Mouse (Mus musculus) liver, adult 2 months (tissue): Measurements from ENCODE around the gene Fam102a. TPM values are rescaled to one million over a fixed set of nuclear protein-coding genes. Genes with fewer than 3 reads are reported as not detected.
"Not testable (repeated sequence)": the region's sequence is repeated elsewhere in the genome, so short reads cannot be mapped to it uniquely, and the experiment has no call there.

Source experiments
- DNase-seq: peaks from one replicate; pipeline ENCODE4 v3.0.0-alpha.2; 2011; ENCODE audit warnings: low read depth, low spot score; ENCODE audit errors: extremely low read depth
- H3K27ac ChIP-seq: fragments of 200-500 bp; replicated peaks from 2 replicates; pipeline ENCODE4 v1.5.1; 2012; ENCODE audit warnings: low read depth, mild to moderate bottlenecking, control low read depth, inconsistent platforms, low read length; ENCODE audit not compliant: insufficient read depth
- H3K27me3 ChIP-seq: fragments of 200-500 bp; 2 replicates; pipeline ENCODE4 v1.6.1; 2012; ENCODE audit warnings: mild to moderate bottlenecking, moderate library complexity, low read length, inconsistent platforms; ENCODE audit not compliant: control insufficient read depth, insufficient read depth
- H3K36me3 ChIP-seq: fragments of 200-500 bp; 2 replicates; pipeline ENCODE4 v1.6.1; 2012; ENCODE audit warnings: low read length, inconsistent platforms; ENCODE audit not compliant: control insufficient read depth, insufficient read depth
- H3K4me1 ChIP-seq: fragments of 200-500 bp; 2 replicates; pipeline ENCODE4 v1.6.1; 2011; ENCODE audit warnings: low read length; ENCODE audit not compliant: control insufficient read depth, insufficient read depth
- H3K4me3 ChIP-seq: fragments of 200-500 bp; 2 replicates; pipeline ENCODE4 v1.5.1; 2011; ENCODE audit warnings: low read depth, mild to moderate bottlenecking, control low read depth, low read length, moderate library complexity; ENCODE audit not compliant: insufficient read depth
- H3K79me2 ChIP-seq: fragments of 200-500 bp; 2 replicates; pipeline ENCODE4 v1.6.1; 2012; ENCODE audit warnings: inconsistent platforms, mild to moderate bottlenecking, low read length, moderate library complexity; ENCODE audit not compliant: control insufficient read depth, insufficient read depth
- H3K9ac ChIP-seq: fragments of 200-500 bp; 2 replicates; pipeline ENCODE4 v1.6.1; 2012; ENCODE audit warnings: low read depth, mild to moderate bottlenecking, control low read depth, inconsistent platforms, low read length
- CTCF ChIP-seq: fragments of 200-500 bp; IDR thresholded peaks from 2 replicates; pipeline ENCODE4 v1.5.1; 2011; ENCODE audit warnings: low read depth, low read length, control low read depth
- POLR2A ChIP-seq: fragments of 200-500 bp; IDR thresholded peaks from 2 replicates; pipeline ENCODE4 v1.6.1; 2011; ENCODE audit warnings: low read length, control low read depth; ENCODE audit not compliant: insufficient read depth; ENCODE audit errors: extremely low read depth
- whole genome bisulfite sequencing: fragments of 180-500 bp; shearing (Covaris S2); methylation state at CpG from one replicate; pipeline ENCODE4 v1.1.7; 2018; 5-methylcytosine and 5-hydroxymethylcytosine counted together
- polyA plus RNA-seq: library from polyadenylated mRNA; depleted of rRNA; stranded (reverse); fragments of >200 nt; gene quantifications from 2 replicates; pipeline ENCODE4 v1.2.3, GENCODE M21; 2012; rRNA removed
- total RNA-seq: library from RNA; depleted of rRNA; stranded (reverse); fragments of >200 nt; gene quantifications from 2 replicates; pipeline ENCODE4 v1.2.3, GENCODE M21; 2014; rRNA removed

Gene Fam102a
- total RNA-seq (7.0 and 7.2 TPM in 2 replicates), polyA plus RNA-seq (10.5 and 11.0 TPM in 2 replicates)

DNA sequence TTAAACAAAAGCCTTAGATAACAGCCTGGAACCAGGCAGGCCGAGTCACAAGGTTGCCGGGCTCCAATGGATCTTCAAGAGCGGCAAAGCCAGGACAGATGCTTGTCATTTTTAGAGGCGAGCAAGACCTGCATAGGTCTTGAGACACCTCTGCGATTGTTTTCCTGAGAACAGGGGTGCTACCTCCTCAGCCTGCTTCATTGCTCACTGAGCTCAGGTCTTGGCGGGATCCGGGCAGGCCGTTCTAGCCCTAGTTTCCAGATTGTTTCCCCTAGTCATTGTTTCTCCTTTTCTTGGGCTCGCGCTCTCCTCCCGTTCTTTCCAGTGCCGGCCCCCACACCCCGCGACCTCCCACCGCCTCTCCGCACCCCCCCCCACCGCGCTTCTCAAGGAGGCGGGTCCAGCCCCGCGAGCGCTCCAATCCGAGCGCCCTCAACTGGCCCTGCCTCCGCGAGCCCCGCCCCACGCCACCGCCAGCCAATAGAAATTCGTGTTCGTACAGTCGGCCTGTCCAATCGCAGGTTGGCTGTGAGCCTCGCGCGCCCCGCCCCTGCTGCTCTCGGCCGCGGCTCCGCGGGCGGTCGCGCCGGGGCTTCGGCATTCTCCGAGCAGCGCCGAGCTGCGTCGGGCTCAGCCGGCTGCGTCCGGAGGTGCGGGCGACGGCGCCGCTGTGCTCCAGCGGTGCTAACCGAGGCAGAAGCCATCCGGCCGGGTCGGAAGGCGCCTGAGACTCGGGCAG lies at the start of gene Fam102a:
Gene Fam102a (plus strand): TSS at position 600 of the 739 bp plus-strand sequence.
- peak; percentile 75 for DNase-seq
- no peaks in the 10 kb centered on the region for H3K27me3 ChIP-seq
- H3K9ac ChIP-seq: peak within 1 kb of the TSS; percentile 96
- TF ChIP-seq CTCF (no peak), POLR2A (peak; percentile 93)
- peak within 1 kb of the TSS; percentile 87 for H3K4me3 ChIP-seq
- H3K27ac ChIP-seq: peak within 1 kb of the TSS; percentile 94
- under 1% methylated on average over 67 of the region's 67 CpGs for WGBS
- peaks cover 21% of the 10 kb centered on the region; the same call in 1 of the 2 replicates for H3K79me2 ChIP-seq
- H3K4me1 ChIP-seq: peaks cover 13% of the 10 kb centered on the region
- H3K36me3 ChIP-seq: no peaks in the 10 kb centered on the region

DNA sequence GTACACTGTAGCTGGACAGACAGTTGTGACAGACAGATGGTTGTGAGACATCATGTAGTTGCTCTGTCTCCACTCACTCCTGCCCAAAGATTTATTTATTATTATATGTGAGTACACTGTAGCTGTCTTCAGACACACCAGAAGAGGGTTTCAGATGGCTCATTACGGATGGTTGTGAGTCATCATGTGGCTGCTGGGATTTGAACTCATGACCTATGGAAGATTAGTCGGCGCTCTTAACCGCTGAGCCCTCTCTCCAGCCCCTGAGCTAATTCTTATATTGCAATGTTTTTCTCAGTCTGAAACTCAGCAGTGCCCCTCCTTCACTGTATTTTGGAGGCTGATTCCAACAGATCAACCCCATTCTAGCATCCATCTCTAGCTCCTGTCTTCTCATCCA lies 49.4 kb upstream of the Fam102a start:
- Histone ChIP-seq H3K27ac (0 out of 2 replicates have a peak overlapping the region, but pooled peaks have one; percentile 79), H3K9ac (no peak overlapping the region)

DNA sequence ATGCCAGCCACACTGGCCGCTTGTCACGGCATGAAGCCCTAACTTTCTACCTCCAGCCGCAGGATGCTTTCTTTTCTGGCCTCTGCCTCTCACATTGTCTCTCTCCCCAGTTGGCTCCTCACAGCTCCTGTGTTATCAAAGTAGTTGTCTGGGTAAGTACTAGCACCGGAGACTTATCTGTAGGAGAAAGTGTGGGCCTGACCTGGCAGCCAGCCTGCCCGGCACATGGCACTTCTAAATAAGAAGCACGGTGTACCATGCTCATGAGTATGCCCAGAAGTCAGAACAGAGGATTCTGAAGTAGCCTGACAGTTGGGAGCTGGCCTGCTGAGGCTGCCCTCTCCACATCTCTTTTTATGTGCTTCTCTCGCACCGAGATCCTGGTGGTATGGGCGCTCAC lies 49.0 kb upstream of the Fam102a start:
- no peak overlapping the region for H3K9ac ChIP-seq
- TF ChIP-seq POLR2A: no peak
- no peak for TF ChIP-seq CTCF
- DNase-seq: no peak
- no peak overlapping the region for H3K27ac ChIP-seq
- peaks cover 3% of the 10 kb centered on the region; the same call in 1 of the 2 replicates for H3K4me1 ChIP-seq
- 97% methylated on average over 9 of the region's 9 CpGs for WGBS
- H3K79me2 ChIP-seq: no peaks in the 10 kb centered on the region
- no peaks in the 10 kb centered on the region for H3K36me3 ChIP-seq
- H3K27me3 ChIP-seq: no peaks in the 10 kb centered on the region
- no peak overlapping the region for H3K4me3 ChIP-seq

More for the DNA sequence above, 49.4 kb upstream of the Fam102a start:
- no peaks in the 10 kb centered on the region for H3K79me2 ChIP-seq
- no peak for DNase-seq
- H3K27me3 ChIP-seq: no peaks in the 10 kb centered on the region
- TF ChIP-seq POLR2A (no peak), CTCF (no peak)
- no peak overlapping the region for H3K4me3 ChIP-seq
- H3K36me3 ChIP-seq: no peaks in the 10 kb centered on the region
- WGBS: 86% methylated on average over 4 of the region's 4 CpGs
- H3K4me1 ChIP-seq: peaks cover 3% of the 10 kb centered on the region; the same call in 1 of the 2 replicates

DNA sequence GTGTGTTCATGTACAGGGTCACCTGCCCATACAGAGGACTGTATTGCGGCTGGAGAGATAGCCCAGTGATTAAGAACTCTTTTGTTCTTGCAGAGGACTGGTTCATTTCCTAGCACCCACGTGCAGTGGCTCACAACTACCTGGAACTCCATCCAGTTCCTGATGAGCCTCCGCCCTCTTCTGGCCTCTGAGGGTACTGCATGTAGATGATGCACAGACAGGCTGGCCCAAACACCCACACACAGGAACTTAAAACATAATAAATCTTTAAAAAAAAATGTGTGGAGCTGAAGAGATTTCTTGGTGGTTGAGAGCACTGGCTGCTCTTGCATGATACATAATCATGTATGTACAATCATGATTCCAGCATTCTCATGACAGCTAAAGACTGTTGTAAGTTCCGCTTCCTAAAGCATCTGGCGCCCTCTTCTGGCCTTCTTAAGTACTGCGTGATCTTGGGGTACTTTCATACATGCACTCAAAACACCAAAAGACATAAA lies 48.0 kb upstream of the Fam102a start:
- H3K27ac ChIP-seq: no peak overlapping the region
- WGBS: 4% methylated on average over 6 of the region's 6 CpGs

DNA sequence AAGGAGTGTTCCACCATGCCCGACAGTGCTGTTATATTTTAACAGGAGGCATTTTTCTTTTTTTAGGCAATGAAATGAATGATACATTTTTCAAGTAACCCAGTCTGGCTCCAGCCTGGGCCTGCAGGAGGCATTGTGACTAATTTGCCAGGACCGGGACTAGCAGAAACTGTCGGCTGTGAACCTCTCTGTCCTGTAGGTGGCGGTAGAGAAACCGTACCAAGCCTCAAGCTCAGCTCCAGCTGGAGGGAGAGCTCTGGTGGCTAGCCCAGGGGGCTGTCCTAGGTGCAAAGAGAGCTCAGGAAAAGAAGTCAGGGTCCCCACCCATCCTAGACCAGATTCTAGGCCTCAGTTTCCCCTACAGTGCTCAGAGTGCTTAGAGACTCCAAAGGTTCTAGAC lies 46.5 kb upstream of the Fam102a start:
- Histone ChIP-seq H3K4me3 (no peak overlapping the region), H3K27me3 (no peaks in the 10 kb centered on the region), H3K36me3 (no peaks in the 10 kb centered on the region), H3K27ac (no peak overlapping the region), H3K79me2 (no peaks in the 10 kb centered on the region), H3K4me1 (peaks cover 3% of the 10 kb centered on the region; the same call in 1 of the 2 replicates), H3K9ac (no peak overlapping the region)
- 0% methylated on average over 5 of the region's 5 CpGs for WGBS
- DNase-seq: peak; percentile 69
- TF ChIP-seq POLR2A (no peak), CTCF (peak; percentile 95)

More for the DNA sequence above, 48.0 kb upstream of the Fam102a start:
- Histone ChIP-seq H3K4me3 (no peak overlapping the region; the same call in 1 of the 2 replicates), H3K36me3 (no peaks in the 10 kb centered on the region), H3K79me2 (no peaks in the 10 kb centered on the region), H3K27me3 (no peaks in the 10 kb centered on the region), H3K9ac (no peak overlapping the region), H3K4me1 (peaks cover 3% of the 10 kb centered on the region; the same call in 1 of the 2 replicates)
- peak; percentile 77 for DNase-seq
- TF ChIP-seq CTCF: peak; percentile 92
- no peak for TF ChIP-seq POLR2A

DNA sequence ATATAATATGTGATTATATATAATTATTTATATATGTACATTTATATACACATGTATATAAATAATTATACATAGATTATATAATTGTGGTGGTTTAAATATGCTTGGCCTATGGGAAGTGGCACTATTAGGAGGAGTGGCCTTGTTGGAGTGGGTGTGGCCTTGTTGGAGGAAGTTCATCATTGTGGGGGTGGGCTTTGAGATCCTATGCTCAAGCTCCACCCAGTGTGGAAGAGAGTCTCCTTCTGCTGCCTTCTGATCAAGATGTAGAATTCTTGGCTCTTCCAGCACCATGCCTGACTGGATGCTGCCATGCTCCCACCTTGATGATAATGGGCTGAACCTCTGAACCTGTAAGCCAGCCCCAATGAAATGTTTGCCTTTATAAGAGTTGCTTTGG lies 44.4 kb upstream of the Fam102a start:
- H3K9ac ChIP-seq, H3K4me3 ChIP-seq, H3K36me3 ChIP-seq, H3K27me3 ChIP-seq, H3K79me2 ChIP-seq, DNase-seq, H3K27ac ChIP-seq, H3K4me1 ChIP-seq: not testable (repeated sequence)
